Mouse (Mus musculus) forebrain, postnatal 0 days (tissue): ENCODE results near the gene Fhit. TPM values are rescaled to one million over a fixed set of nuclear protein-coding genes. Genes with fewer than 3 reads are reported as not detected.

ENCODE experiments used
- ATAC-seq: fragments of 200-750 bp; cut with Nextera tagmentation; 2 replicates; pipeline ENCODE4 v1.8.0; 2017; ENCODE audit warnings: mild to moderate bottlenecking, moderate library complexity
- DNase-seq: peaks from one replicate; pipeline ENCODE4 v3.0.0-alpha.2; 2015
- H3K27ac ChIP-seq: fragments of 300-500 bp; sonication (generic); 2 replicates; pipeline ENCODE4 v1.5.1; 2014; ENCODE audit warnings: low read depth, mild to moderate bottlenecking, antibody characterized with exemption, low read length, moderate library complexity, mixed read lengths
- H3K27me3 ChIP-seq: fragments of 300-500 bp; sonication (generic); 2 replicates; pipeline ENCODE4 v1.6.1; 2014; ENCODE audit warnings: mild to moderate bottlenecking, low read length, mixed read lengths; ENCODE audit not compliant: insufficient read depth
- H3K36me3 ChIP-seq: fragments of 300-500 bp; sonication (generic); 2 replicates; pipeline ENCODE4 v1.6.1; 2014; ENCODE audit warnings: mild to moderate bottlenecking, moderate library complexity; ENCODE audit not compliant: insufficient read depth
- H3K4me1 ChIP-seq: fragments of 300-500 bp; sonication (generic); 2 replicates; pipeline ENCODE4 v1.6.1; 2014; ENCODE audit warnings: antibody characterized with exemption; ENCODE audit not compliant: insufficient read depth
- H3K4me2 ChIP-seq: fragments of 300-500 bp; sonication (generic); 2 replicates; pipeline ENCODE4 v1.6.1; 2014; ENCODE audit warnings: low read depth, mild to moderate bottlenecking, moderate library complexity
- H3K4me3 ChIP-seq: fragments of 300-500 bp; sonication (generic); 2 replicates; pipeline ENCODE4 v1.5.1; 2014; ENCODE audit warnings: low read depth, low read length, mixed read lengths
- H3K9ac ChIP-seq: fragments of 300-500 bp; sonication (generic); 2 replicates; pipeline ENCODE4 v1.6.1; 2014; ENCODE audit warnings: mild to moderate bottlenecking
- H3K9me3 ChIP-seq: fragments of 300-500 bp; sonication (generic); 2 replicates; pipeline ENCODE4 v1.6.1; 2016; ENCODE audit warnings: low read length
- CTCF ChIP-seq: sonication (generic); IDR thresholded peaks from 2 replicates; pipeline ENCODE4 v1.5.1; 2016; ENCODE audit warnings: antibody characterized with exemption, control low read depth, low read depth
- WGBS: fragments of 180-500 bp; shearing (Covaris S2); extraction: QIAGEN DNeasy Blood & Tissue Kit; methylation state at CpG from one replicate; pipeline ENCODE4 v1.1.7; 2014; 5-methylcytosine and 5-hydroxymethylcytosine counted together
- polyA plus RNA-seq: library from polyadenylated mRNA; unstranded; fragments of >200 nt; fragmentation: Nextera tagmentation; extraction: Ambion mirVana; gene quantifications from 2 replicates; pipeline ENCODE4 v1.2.1, GENCODE M21; 2015
- total RNA-seq: library from RNA; depleted of rRNA; stranded (reverse); fragments of >200 nt; gene quantifications from 2 replicates; pipeline ENCODE4 v1.2.3, GENCODE M21; 2014

The Fhit gene
- total and polyA plus RNA-seq, 2 experiments from 2014 or later = 8.0 to 8.9 TPM

DNA sequence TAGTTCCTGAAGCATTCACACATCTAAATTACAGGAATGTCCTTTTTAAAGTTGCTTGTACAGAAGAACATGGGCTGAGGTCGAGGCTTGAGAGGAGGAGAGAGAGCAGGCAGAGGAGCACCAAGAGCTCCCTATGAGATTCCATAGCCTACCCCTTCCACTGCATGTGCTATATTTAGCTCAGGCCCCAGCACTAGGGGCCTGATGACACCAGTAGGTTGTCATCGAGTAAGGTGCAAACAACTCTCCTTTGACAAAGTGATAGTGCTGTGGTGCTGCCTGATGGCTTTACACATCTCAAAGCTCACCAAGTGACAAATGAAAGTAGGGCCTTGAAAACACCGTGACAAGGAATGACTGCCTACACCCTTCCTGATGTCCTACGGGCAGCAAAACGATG, 967.7 kb downstream of the Fhit start:
- WGBS = 70% methylated on average over 5 of the region's 5 CpGs
- Histone ChIP-seq H3K27ac (no peak overlapping the region), H3K4me1 (no peaks in the 10 kb centered on the region), H3K9ac (no peak overlapping the region), H3K27me3 (no peaks in the 10 kb centered on the region), H3K4me3 (no peak overlapping the region), H3K36me3 (no peaks in the 10 kb centered on the region), H3K4me2 (no peak overlapping the region), H3K9me3 (no peaks in the 10 kb centered on the region)
- no peak for ATAC-seq
- TF ChIP-seq CTCF = no peak
- DNase-seq = no peak

- no peaks in the 10 kb centered on the region for H3K9me3 ChIP-seq
- H3K4me2 ChIP-seq = no peak overlapping the region
- no peak overlapping the region for H3K9ac ChIP-seq
- H3K27ac ChIP-seq = no peak overlapping the region
- TF ChIP-seq CTCF = no peak
- H3K36me3 ChIP-seq = no peaks in the 10 kb centered on the region
- H3K4me1 ChIP-seq = no peaks in the 10 kb centered on the region
- ATAC-seq (no peak), DNase-seq (no peak)
- no peaks in the 10 kb centered on the region for H3K27me3 ChIP-seq
- no peak overlapping the region for H3K4me3 ChIP-seq
- WGBS = 81% methylated on average over 2 of the region's 2 CpGs
Observed at GRCm38 (mm10) chr14:10171761-10172160, 990.1 kb downstream of the Fhit start.

- Histone ChIP-seq H3K36me3 (no peaks in the 10 kb centered on the region), H3K4me1 (no peaks in the 10 kb centered on the region), H3K27ac (peak overlapping the region; percentile 36), H3K4me3 (no peak overlapping the region), H3K4me2 (no peak overlapping the region), H3K9me3 (no peaks in the 10 kb centered on the region), H3K9ac (no peak overlapping the region), H3K27me3 (no peaks in the 10 kb centered on the region)
- TF ChIP-seq CTCF = no peak
- 13% methylated on average over 6 of the region's 6 CpGs for WGBS
- DNase-seq (peak; percentile 28), ATAC-seq (peak; percentile 32)
Observed at GRCm38 (mm10) chr14:10166641-10167429, 995.0 kb downstream of the Fhit start.

- WGBS = 43% methylated on average over 5 of the region's 5 CpGs
- no peak for TF ChIP-seq CTCF
- H3K36me3 ChIP-seq = no peaks in the 10 kb centered on the region
Observed at GRCm38 (mm10) chr14:10149872-10150271, 1012.0 kb downstream of the Fhit start.

DNA sequence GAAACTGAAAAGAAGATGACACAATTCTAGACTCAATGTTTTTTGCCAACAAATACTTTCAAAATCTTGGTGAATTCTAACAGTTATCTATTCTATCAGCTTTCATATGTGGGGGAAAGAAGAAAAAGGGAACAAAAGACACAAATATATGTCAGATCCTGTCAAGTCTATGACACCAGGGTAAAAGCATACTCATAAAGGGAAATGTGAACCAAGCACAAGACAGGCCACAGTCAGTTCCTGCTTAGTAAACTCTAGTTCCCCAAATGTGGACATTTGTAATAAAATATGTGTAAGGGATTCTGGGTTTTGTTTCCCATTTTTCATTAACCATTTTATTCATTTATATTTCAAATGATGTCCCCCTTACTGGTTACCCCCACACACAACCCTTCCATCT, 1022.5 kb downstream of the Fhit start:
- no peak overlapping the region for H3K4me3 ChIP-seq
- H3K4me1 ChIP-seq = no peaks in the 10 kb centered on the region
- no peaks in the 10 kb centered on the region for H3K27me3 ChIP-seq
- no peak overlapping the region for H3K4me2 ChIP-seq
- ATAC-seq = no peak
- H3K9me3 ChIP-seq = no peaks in the 10 kb centered on the region
- no peak for DNase-seq
- no peak overlapping the region for H3K9ac ChIP-seq
- TF ChIP-seq CTCF = no peak
- H3K27ac ChIP-seq = no peak overlapping the region
- no peaks in the 10 kb centered on the region for H3K36me3 ChIP-seq

More at GRCm38 (mm10) chr14:10149872-10150271, 1012.0 kb downstream of the Fhit start:
- Histone ChIP-seq H3K4me3 (no peak overlapping the region), H3K27me3 (no peaks in the 10 kb centered on the region; the same call in 1 of the 2 replicates), H3K27ac (no peak overlapping the region), H3K9ac (no peak overlapping the region), H3K4me1 (no peaks in the 10 kb centered on the region), H3K4me2 (no peak overlapping the region), H3K9me3 (no peaks in the 10 kb centered on the region)
- DNase-seq (no peak), ATAC-seq (no peak)

DNA sequence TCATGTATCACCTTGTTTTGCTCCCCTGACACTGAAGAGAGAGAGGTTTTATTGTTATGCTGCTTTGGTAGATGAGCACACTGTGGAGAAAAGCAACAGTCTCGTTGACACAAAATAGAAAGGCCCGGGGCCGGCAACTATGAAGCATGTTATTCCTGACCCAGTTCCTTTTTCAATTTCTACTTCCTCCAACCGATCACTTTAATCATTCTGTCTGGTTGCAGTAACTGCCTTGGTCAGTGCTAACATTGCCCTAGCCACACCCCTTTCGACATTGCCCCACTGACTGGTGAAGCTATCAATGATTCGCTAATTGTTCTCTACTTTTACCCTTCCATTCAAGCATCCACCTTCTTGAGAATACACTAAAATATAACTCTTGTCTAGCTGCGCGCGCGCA, 1028.0 kb downstream of the Fhit start:
- DNase-seq (no peak), ATAC-seq (no peak)
- Histone ChIP-seq H3K27me3 (no peaks in the 10 kb centered on the region), H3K4me3 (no peak overlapping the region), H3K9ac (no peak overlapping the region), H3K36me3 (no peaks in the 10 kb centered on the region), H3K27ac (no peak overlapping the region), H3K9me3 (no peaks in the 10 kb centered on the region), H3K4me1 (no peaks in the 10 kb centered on the region), H3K4me2 (no peak overlapping the region)
- 94% methylated on average over 10 of the region's 10 CpGs for WGBS
- TF ChIP-seq CTCF = no peak

DNA sequence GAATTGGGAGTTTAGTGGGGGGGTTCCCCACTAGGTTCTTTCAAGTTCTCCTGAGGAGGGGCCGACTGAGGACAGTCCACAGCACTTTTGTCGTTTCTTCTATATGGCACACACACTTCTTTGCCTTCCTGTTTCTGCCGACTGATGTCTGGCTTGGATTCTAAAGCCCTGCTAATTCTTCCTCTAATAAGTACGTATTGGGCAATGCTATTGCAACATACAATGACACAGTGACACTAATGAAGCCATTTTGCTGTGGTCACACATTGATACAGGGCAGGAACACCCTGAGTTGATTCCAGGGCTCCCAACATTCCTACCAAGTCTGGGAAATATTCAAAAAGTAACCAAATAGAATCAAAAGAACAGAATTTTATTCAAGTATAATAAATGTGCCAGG, 1032.2 kb downstream of the Fhit start:
- DNase-seq (no peak), ATAC-seq (no peak)
- Histone ChIP-seq H3K9ac (no peak overlapping the region), H3K36me3 (no peaks in the 10 kb centered on the region), H3K4me2 (no peak overlapping the region), H3K4me1 (no peaks in the 10 kb centered on the region), H3K4me3 (no peak overlapping the region), H3K27me3 (no peaks in the 10 kb centered on the region), H3K9me3 (no peaks in the 10 kb centered on the region), H3K27ac (no peak overlapping the region)
- TF ChIP-seq CTCF = no peak
- 77% methylated on average over 4 of the region's 4 CpGs for WGBS
